Mouse (Mus musculus) lung, embryonic 14.5 days (tissue): ENCODE measurements around the gene Trp53i13. TPM values are rescaled to one million over a fixed set of nuclear protein-coding genes. Genes with fewer than 3 reads are reported as not detected.
A peak's percentile ranks its signal among the peaks of the same experiment; 100 is the strongest.

ENCODE experiments used
- ATAC-seq: fragments of 200-750 bp; cut with Nextera tagmentation; 2 replicates; pipeline ENCODE4 v1.8.0; 2017; ENCODE audit warnings: mild to moderate bottlenecking, moderate TSS enrichment, moderate library complexity; ENCODE audit not compliant: insufficient read depth
- DNase-seq: peaks from one replicate; pipeline ENCODE4 v3.0.0-alpha.2; 2015
- H3K27ac ChIP-seq: fragments of 300-500 bp; sonication (generic); 2 replicates; pipeline ENCODE4 v1.5.1; 2014; ENCODE audit warnings: low read depth, mild to moderate bottlenecking, moderate library complexity
- H3K27me3 ChIP-seq: fragments of 300-500 bp; sonication (generic); 2 replicates; pipeline ENCODE4 v1.6.1; 2014; ENCODE audit warnings: low read length, control low read depth; ENCODE audit not compliant: insufficient read depth
- H3K36me3 ChIP-seq: fragments of 300-500 bp; sonication (generic); 2 replicates; pipeline ENCODE4 v1.6.1; 2014; ENCODE audit warnings: control low read depth; ENCODE audit not compliant: insufficient read depth
- H3K4me1 ChIP-seq: fragments of 300-500 bp; sonication (generic); 2 replicates; pipeline ENCODE4 v1.6.1; 2014; ENCODE audit warnings: antibody characterized with exemption, control low read depth; ENCODE audit not compliant: insufficient read depth
- H3K4me2 ChIP-seq: fragments of 300-500 bp; sonication (generic); 2 replicates; pipeline ENCODE4 v1.6.1; 2014; ENCODE audit warnings: mild to moderate bottlenecking
- H3K4me3 ChIP-seq: fragments of 300-500 bp; sonication (generic); 2 replicates; pipeline ENCODE4 v1.5.1; 2014; ENCODE audit warnings: low read depth, low read length
- H3K9ac ChIP-seq: fragments of 300-500 bp; sonication (generic); 2 replicates; pipeline ENCODE4 v1.6.1; 2014
- H3K9me3 ChIP-seq: fragments of 300-500 bp; sonication (generic); 2 replicates; pipeline ENCODE4 v1.6.1; 2016; ENCODE audit warnings: low read depth, low read length, control low read depth
- CTCF ChIP-seq: IDR thresholded peaks from 2 replicates; pipeline ENCODE4 v1.5.1; 2016; ENCODE audit warnings: antibody characterized with exemption, low read depth
- WGBS: fragments of 180-500 bp; shearing (Covaris S2); extraction: QIAGEN DNeasy Blood & Tissue Kit; methylation state at CpG from one replicate; pipeline ENCODE4 v1.1.7; 2014; 5-methylcytosine and 5-hydroxymethylcytosine counted together
- polyA plus RNA-seq: library from polyadenylated mRNA; unstranded; fragments of >200 nt; fragmentation: Nextera tagmentation; extraction: Ambion mirVana; gene quantifications from 2 replicates; pipeline ENCODE4 v1.2.1, GENCODE M21; 2014

The Trp53i13 gene
- polyA plus RNA-seq, 1 experiment from 2014 or later = 40.3 TPM

DNA sequence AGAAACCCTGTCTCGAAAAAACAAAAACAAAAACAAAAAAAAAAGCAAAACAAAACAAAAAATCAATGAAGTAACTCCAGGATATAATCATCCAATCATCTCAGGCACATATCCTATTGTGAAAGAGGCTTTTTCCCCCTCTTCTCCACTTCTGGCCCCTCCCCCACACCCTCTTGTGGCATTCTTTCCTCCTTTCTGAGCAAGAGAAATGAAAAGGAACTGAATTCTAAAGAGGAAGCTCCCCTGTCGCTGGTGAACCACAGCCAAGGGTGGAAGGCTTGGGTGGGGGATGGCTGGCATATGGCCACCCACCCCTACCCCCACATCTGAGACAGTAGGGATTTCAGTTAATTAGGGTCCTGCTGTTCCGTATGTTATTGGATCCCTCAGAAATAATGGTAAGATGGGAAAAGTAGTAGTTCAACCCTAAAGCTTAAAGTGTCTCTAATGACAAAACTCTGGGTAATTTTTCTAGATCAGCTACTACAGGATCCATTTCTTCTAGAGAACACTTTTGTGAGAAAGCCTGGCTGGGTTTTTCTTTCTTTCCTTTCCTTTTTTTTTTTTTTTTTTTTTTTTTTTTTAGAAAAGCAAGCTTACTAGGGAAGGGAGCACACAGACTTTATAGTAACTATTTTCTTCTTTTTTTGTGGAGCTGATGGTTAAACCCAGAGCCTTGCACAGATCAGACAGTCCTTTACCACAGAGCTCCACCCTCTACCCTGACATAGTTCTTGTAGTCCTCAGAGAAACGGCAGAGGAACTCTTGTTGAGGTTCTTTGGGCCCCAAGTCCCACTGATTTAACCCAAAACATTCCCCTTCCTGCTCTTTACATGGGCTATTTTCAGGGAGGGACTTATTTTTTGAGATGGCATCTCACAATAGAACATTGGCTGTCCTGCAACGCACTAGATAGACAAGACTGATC, 5.1 kb upstream of the Trp53i13 start:
- H3K4me1 ChIP-seq = peaks cover under 1% of the 10 kb centered on the region; the same call in 1 of the 2 replicates
- peaks cover 9% of the 10 kb centered on the region for H3K27me3 ChIP-seq
- WGBS = 49% methylated on average over 5 of the region's 5 CpGs
- DNase-seq (peak; percentile 23), ATAC-seq (no peak)
- H3K27ac ChIP-seq = no peak overlapping the region
- H3K4me2 ChIP-seq = no peak overlapping the region
- no peaks in the 10 kb centered on the region for H3K9me3 ChIP-seq
- H3K9ac ChIP-seq = no peak overlapping the region
- H3K4me3 ChIP-seq = no peak overlapping the region
- TF ChIP-seq CTCF = no peak
- no peaks in the 10 kb centered on the region for H3K36me3 ChIP-seq

- no peak for ATAC-seq
- 52% methylated on average over 5 of the region's 5 CpGs for WGBS
- no peak for TF ChIP-seq CTCF
Observed at GRCm38 (mm10) chr11:77519043-77519442, 3.3 kb upstream of the Trp53i13 start, which contains the start of gene Gm10392. Gene Gm10392 (minus strand): TSS chr11:77519198.

DNA sequence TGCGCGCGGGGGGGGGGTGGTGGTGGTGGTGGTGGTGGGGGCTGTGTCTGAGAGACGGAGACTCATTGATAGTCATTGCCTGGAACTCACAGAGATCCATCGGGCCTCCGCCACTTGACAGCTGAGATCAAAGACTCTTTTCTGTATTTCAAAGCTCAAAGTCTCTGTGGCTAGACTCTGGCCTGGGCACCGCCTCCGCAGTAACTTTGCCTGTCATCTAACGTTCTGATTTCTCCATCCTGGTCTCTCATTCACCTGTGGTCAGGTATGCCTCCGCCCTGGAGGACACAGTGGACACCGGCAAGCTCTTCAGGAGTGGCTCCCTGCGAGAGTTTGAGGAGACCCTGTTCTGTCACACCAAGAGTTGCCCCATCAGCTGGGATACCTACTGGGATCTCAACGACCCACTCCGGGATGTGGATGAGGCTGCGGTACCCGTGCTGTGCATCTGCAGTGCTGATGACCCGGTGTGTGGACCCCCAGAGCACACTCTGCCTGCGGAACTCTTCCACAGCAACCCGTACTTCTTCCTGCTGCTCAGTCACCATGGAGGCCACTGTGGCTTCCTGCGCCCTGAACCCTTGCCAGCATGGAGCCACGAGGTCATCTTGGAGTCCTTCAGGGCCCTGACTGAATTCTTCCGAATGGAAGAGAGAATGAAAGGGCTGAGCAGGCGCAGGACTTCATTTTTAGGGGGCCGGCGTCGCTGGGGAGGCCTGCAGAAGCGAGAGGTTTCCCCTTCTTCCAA, 2.4 kb upstream of the Trp53i13 start:
- WGBS = 77% methylated on average over 27 of the region's 27 CpGs
- Histone ChIP-seq H3K4me3 (no peak overlapping the region), H3K9ac (no peak overlapping the region), H3K4me1 (peaks cover 20% of the 10 kb centered on the region), H3K9me3 (no peaks in the 10 kb centered on the region), H3K4me2 (no peak overlapping the region), H3K27me3 (peaks cover 17% of the 10 kb centered on the region), H3K27ac (no peak overlapping the region), H3K36me3 (no peaks in the 10 kb centered on the region)
- no peak for DNase-seq
- no peak for ATAC-seq
- TF ChIP-seq CTCF = no peak

More at GRCm38 (mm10) chr11:77519043-77519442, 3.3 kb upstream of the Trp53i13 start, which contains the start of gene Gm10392:
- no peak within 1 kb of the TSS for H3K9ac ChIP-seq
- no peaks in the 10 kb centered on the region for H3K36me3 ChIP-seq
- no peak within 1 kb of the TSS for H3K4me2 ChIP-seq
- H3K27ac ChIP-seq = no peak within 1 kb of the TSS
- peaks cover 14% of the 10 kb centered on the region for H3K4me1 ChIP-seq
- no peaks in the 10 kb centered on the region for H3K9me3 ChIP-seq
- H3K4me3 ChIP-seq = no peak within 1 kb of the TSS
- DNase-seq = no peak
- peaks cover 17% of the 10 kb centered on the region for H3K27me3 ChIP-seq

GRCm38 (mm10) chr11:77516553-77517425, 1.0 kb upstream of the Trp53i13 start:
- ATAC-seq = no peak
- 67% methylated on average over 5 of the region's 5 CpGs for WGBS
- H3K9ac ChIP-seq = no peak overlapping the region
- TF ChIP-seq CTCF = no peak
- H3K4me3 ChIP-seq = no peak overlapping the region
- DNase-seq = no peak
- H3K36me3 ChIP-seq = no peaks in the 10 kb centered on the region
- peaks cover 25% of the 10 kb centered on the region for H3K4me1 ChIP-seq
- no peak overlapping the region for H3K27ac ChIP-seq
- no peak overlapping the region; the same call in 1 of the 2 replicates for H3K4me2 ChIP-seq
- no peaks in the 10 kb centered on the region for H3K9me3 ChIP-seq
- H3K27me3 ChIP-seq = peaks cover 17% of the 10 kb centered on the region

- WGBS = under 1% methylated on average over 71 of the region's 72 CpGs
- peak; percentile 62 for ATAC-seq
Observed at GRCm38 (mm10) chr11:77514832-77515636, 746 bp downstream of the Trp53i13 start, which contains the start of gene Abhd15. Gene Abhd15 (plus strand): TSS chr11:77515121.

More at GRCm38 (mm10) chr11:77514832-77515636, 746 bp downstream of the Trp53i13 start, which contains the start of gene Abhd15:
- Histone ChIP-seq H3K36me3 (peaks cover 8% of the 10 kb centered on the region; the same call in 1 of the 2 replicates), H3K27me3 (peaks cover 17% of the 10 kb centered on the region), H3K4me2 (peak within 1 kb of the TSS; percentile 94), H3K4me1 (peaks cover 27% of the 10 kb centered on the region), H3K9me3 (no peaks in the 10 kb centered on the region), H3K9ac (peak within 1 kb of the TSS; percentile 49), H3K27ac (peak within 1 kb of the TSS; percentile 68; the same call in 1 of the 2 replicates), H3K4me3 (peak within 1 kb of the TSS; percentile 71)
- DNase-seq = peak; percentile 88
- no peak for TF ChIP-seq CTCF
